Mouse (Mus musculus) spleen, adult 2 months (tissue): Measurements from ENCODE around the gene Nat8f6.
"Not testable (repeated sequence)": the region's sequence is repeated elsewhere in the genome, so short reads cannot be mapped to it uniquely, and the experiment has no call there.

Experiments
- CTCF ChIP-seq: fragments of 200-500 bp; IDR thresholded peaks from 2 replicates; pipeline ENCODE4 v1.5.1; 2011; ENCODE audit warnings: mild to moderate bottlenecking, inconsistent platforms; ENCODE audit not compliant: insufficient read depth, insufficient read length, insufficient replicate concordance; ENCODE audit errors: extremely low read depth
- POLR2A ChIP-seq: fragments of 200-500 bp; IDR thresholded peaks from 2 replicates; pipeline ENCODE4 v1.6.1; 2011; ENCODE audit warnings: low read depth, low read length, inconsistent platforms

- not testable (repeated sequence) for TF ChIP-seq CTCF, POLR2A
Observed at GRCm38 (mm10) chr6:85803180-85803579, 17.6 kb downstream of the Nat8f6 start.
